Mouse (Mus musculus): Measurements from ENCODE around the gene 6330403K07Rik.
A peak's percentile ranks its signal among the peaks of the same experiment; 100 is the strongest.

The 6330403K07Rik gene

GRCm38 (mm10) chr11:71033163-71033761 lies at the start of gene 6330403K07Rik:
TSS of gene 6330403K07Rik (minus strand) at chr11:71033513.
- DNase-seq, result peak; percentile 60

GRCm38 (mm10) chr11:71076342-71076741 lies 43.0 kb upstream of the 6330403K07Rik start:
- no peak for DNase-seq

- no peak for DNase-seq
Observed at GRCm38 (mm10) chr11:71052554-71052953, 19.2 kb upstream of the 6330403K07Rik start.

GRCm38 (mm10) chr11:71039526-71040298 lies 6.4 kb upstream of the 6330403K07Rik start:
- no peak for DNase-seq

- peak; percentile 22 for DNase-seq
Observed at GRCm38 (mm10) chr11:71032491-71033162, 686 bp downstream of the 6330403K07Rik start.

GRCm38 (mm10) chr11:71032070-71032469 lies 1.2 kb downstream of the 6330403K07Rik start:
- DNase-seq, result no peak

GRCm38 (mm10) chr11:71029403-71030118 lies 3.8 kb downstream of the 6330403K07Rik start:
- DNase-seq, result no peak

GRCm38 (mm10) chr11:71028280-71028679 lies 5.0 kb downstream of the 6330403K07Rik start:
- no peak for DNase-seq

GRCm38 (mm10) chr11:71019201-71020068 lies 13.9 kb downstream of the 6330403K07Rik start, which contains the start of the genes Mis12 and Derl2:
TSS of gene Mis12 (plus strand) at chr11:71019611.
TSS of gene Derl2 (minus strand) at chr11:71019841.
- DNase-seq, result peak; percentile 97

- no peak for DNase-seq
Observed at GRCm38 (mm10) chr11:71018416-71019200, 14.7 kb downstream of the 6330403K07Rik start.

GRCm38 (mm10) chr11:71017051-71017450 lies 16.3 kb downstream of the 6330403K07Rik start:
- no peak for DNase-seq

- no peak for DNase-seq
Observed at GRCm38 (mm10) chr11:71012743-71013142, 20.6 kb downstream of the 6330403K07Rik start.

- no peak for DNase-seq
Observed at GRCm38 (mm10) chr11:71008321-71008720, 25.0 kb downstream of the 6330403K07Rik start.

GRCm38 (mm10) chr11:71007831-71008230 lies 25.5 kb downstream of the 6330403K07Rik start:
- no peak for DNase-seq

- DNase-seq, result no peak
Observed at GRCm38 (mm10) chr11:71007026-71007425, 26.3 kb downstream of the 6330403K07Rik start.

GRCm38 (mm10) chr11:71005046-71005445 lies 28.3 kb downstream of the 6330403K07Rik start:
- no peak for DNase-seq

- peak; percentile 95 for DNase-seq
Observed at GRCm38 (mm10) chr11:71004316-71004773, 29.0 kb downstream of the 6330403K07Rik start, which contains the start of gene Dhx33. TSS of gene Dhx33 (minus strand) at chr11:71004437.

- no peak for DNase-seq
Observed at GRCm38 (mm10) chr11:71003611-71004315, 29.6 kb downstream of the 6330403K07Rik start.

- no peak for DNase-seq
Observed at GRCm38 (mm10) chr11:71001167-71001566, 32.1 kb downstream of the 6330403K07Rik start.
